Mouse (Mus musculus): ENCODE results near the gene Itgav. TPM values are rescaled to one million over a fixed set of nuclear protein-coding genes. Genes with fewer than 3 reads are reported as not detected.
"Not testable (repeated sequence)": the region's sequence is repeated elsewhere in the genome, so short reads cannot be mapped to it uniquely, and the experiment has no call there.

Gene Itgav
- polyA plus RNA-seq, 1 experiment from 2014 or later: 23.0 TPM

DNA sequence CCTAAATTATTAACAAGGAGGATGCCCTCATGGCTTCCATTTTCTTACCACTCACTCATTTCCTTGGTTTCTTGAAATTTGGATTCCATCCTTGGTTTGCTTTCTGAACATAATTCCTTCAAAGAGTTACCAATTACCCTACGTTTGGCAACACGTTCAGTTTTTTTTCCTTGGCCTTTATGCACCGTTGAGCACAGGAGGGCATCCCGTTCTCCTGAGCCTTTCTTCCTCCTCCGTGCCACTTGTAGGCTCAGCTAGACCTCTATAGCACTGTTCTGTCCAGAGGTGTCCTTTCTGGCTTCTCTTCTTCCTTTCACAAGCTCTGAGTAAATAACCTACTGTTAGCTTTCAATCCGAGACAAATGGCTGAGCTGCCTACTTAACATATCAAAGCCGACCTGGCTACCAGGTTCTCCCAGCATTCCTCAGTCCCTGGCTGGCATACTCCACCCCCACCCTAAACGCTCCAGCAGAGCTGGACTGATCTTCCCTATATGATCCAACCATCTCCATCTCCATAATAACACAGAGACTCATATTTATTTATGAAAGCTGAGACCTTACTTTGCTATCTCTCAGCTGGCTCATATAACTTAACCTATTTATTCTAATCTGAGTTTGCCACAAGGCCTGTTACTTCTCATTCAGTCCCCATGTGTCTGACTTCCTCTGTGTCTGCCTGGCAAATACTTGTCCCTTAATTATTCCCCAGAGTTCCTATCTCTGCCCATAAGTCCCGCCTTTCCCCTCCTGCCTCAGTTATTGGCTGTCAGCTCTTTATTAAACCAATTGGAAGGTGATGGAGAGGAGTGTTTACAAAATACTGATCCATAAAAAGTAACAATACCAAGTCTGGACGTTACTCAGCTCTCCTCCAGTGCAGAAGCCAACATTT is 31.3 kb upstream of the Itgav start:
- Histone ChIP-seq H3K9me3 (peaks cover 5% of the 10 kb centered on the region; the same call in 1 of the 2 replicates), H3K4me1 (replicated peaks) (peaks cover 13% of the 10 kb centered on the region), H3K9ac (replicated peaks) (no peak overlapping the region), H3K27me3 (no peaks in the 10 kb centered on the region), H3K4me2 (replicated peaks) (no peak overlapping the region), H3K36me3 (peaks cover 3% of the 10 kb centered on the region; the same call in 1 of the 2 replicates), H3K4me3 (replicated peaks) (no peak overlapping the region), H3K27ac (no peak overlapping the region)
- ATAC-seq: peak; percentile 68
- 20% methylated on average over 10 of the region's 10 CpGs for WGBS

- Histone ChIP-seq H3K27ac (no peak overlapping the region), H3K36me3 (no peaks in the 10 kb centered on the region), H3K27me3 (no peaks in the 10 kb centered on the region), H3K4me3 (replicated peaks) (no peak overlapping the region), H3K4me1 (replicated peaks) (peaks cover 13% of the 10 kb centered on the region), H3K9ac (replicated peaks) (no peak overlapping the region), H3K9me3 (no peaks in the 10 kb centered on the region), H3K4me2 (replicated peaks) (no peak overlapping the region)
- peak; percentile 28; the same call in 1 of the 2 replicates for ATAC-seq
- WGBS: 85% methylated on average over 7 of the region's 7 CpGs
These were observed 30.1 kb upstream of the Itgav start for GRCm38 (mm10) chr2:83694061-83694460.

DNA sequence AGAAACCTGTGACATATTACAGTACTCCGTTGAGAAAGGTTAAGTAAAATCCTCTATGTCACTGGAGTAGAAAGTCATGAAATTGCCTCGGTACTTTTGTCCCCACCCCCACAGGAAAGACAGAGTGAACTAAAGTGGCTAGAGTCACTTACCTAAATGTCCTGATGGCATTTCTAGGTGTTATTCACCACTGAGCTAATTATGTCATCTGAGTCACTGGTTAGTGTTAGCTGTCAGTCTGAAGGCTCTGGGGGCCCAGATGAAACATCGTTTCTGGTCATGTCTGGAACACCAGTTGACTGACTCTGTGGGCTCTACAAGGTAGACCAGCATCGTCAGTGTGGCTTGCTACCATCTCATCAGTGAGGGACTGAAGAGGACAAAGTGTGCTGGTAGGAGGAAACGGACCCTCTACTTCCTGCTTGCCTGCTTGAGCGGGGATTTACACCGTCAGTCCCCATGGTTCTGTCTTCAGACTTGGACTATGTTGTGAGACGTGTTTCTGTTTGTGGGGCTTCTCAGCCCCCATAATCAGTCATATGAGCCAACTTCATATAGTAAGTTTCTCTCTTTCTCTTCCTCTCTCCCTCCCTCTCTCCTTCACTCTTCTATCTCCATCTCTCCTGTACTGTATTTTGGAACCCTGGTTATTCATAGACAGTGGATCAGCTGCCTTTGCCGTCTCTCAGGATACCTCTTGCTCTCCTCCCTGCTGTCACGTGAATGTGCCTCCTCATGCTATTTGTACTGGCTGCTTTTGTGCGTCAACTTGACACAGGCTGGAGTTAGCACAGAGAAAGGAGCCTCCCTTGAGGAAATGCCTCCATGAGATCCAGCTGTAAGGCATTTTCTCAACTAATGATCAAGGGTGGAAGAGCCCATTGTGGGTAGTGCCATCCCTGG is 28.6 kb upstream of the Itgav start:
- ATAC-seq: no peak
- 83% methylated on average over 11 of the region's 11 CpGs for WGBS
- Histone ChIP-seq H3K9me3 (no peaks in the 10 kb centered on the region), H3K4me1 (replicated peaks) (peaks cover 13% of the 10 kb centered on the region), H3K27ac (no peak overlapping the region), H3K36me3 (no peaks in the 10 kb centered on the region), H3K9ac (replicated peaks) (no peak overlapping the region), H3K27me3 (no peaks in the 10 kb centered on the region), H3K4me3 (replicated peaks) (no peak overlapping the region), H3K4me2 (replicated peaks) (no peak overlapping the region)

GRCm38 (mm10) chr2:83698484-83698883 is 25.7 kb upstream of the Itgav start:
- Histone ChIP-seq H3K4me1 (replicated peaks) (no peaks in the 10 kb centered on the region), H3K36me3 (no peaks in the 10 kb centered on the region), H3K4me2 (replicated peaks) (no peak overlapping the region), H3K27ac (no peak overlapping the region), H3K4me3 (replicated peaks) (no peak overlapping the region), H3K9ac (replicated peaks) (no peak overlapping the region), H3K9me3 (no peaks in the 10 kb centered on the region), H3K27me3 (no peaks in the 10 kb centered on the region)
- WGBS: 69% methylated on average over 1 of the region's 1 CpGs
- no peak for ATAC-seq

- Histone ChIP-seq H3K27me3 (no peaks in the 10 kb centered on the region), H3K9me3 (no peaks in the 10 kb centered on the region), H3K4me2 (replicated peaks) (no peak overlapping the region), H3K4me1 (replicated peaks) (no peaks in the 10 kb centered on the region), H3K27ac (no peak overlapping the region), H3K36me3 (no peaks in the 10 kb centered on the region), H3K9ac (replicated peaks) (no peak overlapping the region), H3K4me3 (replicated peaks) (no peak overlapping the region)
- no peak for ATAC-seq
- 46% methylated on average over 1 of the region's 1 CpGs for WGBS
These were observed 24.9 kb upstream of the Itgav start for GRCm38 (mm10) chr2:83699324-83699723.

- no peaks in the 10 kb centered on the region for H3K36me3 ChIP-seq
- no peaks in the 10 kb centered on the region for H3K9me3 ChIP-seq
- no peak for ATAC-seq
- no peak overlapping the region for H3K27ac ChIP-seq
- no peak overlapping the region for H3K9ac ChIP-seq (replicated peaks)
- H3K4me2 ChIP-seq (replicated peaks): no peak overlapping the region
- no peak overlapping the region for H3K4me3 ChIP-seq (replicated peaks)
- WGBS: 83% methylated on average over 4 of the region's 4 CpGs
- no peaks in the 10 kb centered on the region for H3K4me1 ChIP-seq (replicated peaks)
- no peaks in the 10 kb centered on the region for H3K27me3 ChIP-seq
These were observed 23.5 kb upstream of the Itgav start for GRCm38 (mm10) chr2:83700667-83701066.

DNA sequence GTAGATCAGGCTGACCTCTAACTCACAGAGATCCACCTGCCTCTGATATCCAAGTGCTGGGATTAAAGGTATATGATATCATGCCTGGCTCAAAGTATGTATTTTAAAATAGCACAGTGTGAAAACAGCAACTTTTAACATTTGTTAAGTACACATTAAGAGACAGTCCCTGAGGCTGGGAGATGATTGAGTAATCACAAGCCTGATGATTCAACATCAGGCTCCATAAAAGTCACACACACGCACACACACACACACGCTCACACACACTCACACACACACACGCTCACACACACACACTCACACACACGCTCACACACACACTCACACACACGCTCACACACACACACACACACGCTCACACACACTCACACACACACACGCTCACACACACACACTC is 21.8 kb upstream of the Itgav start:
- Histone ChIP-seq H3K9ac (replicated peaks) (no peak overlapping the region), H3K36me3 (no peaks in the 10 kb centered on the region), H3K4me2 (replicated peaks) (no peak overlapping the region), H3K27me3 (no peaks in the 10 kb centered on the region), H3K27ac (no peak overlapping the region), H3K9me3 (no peaks in the 10 kb centered on the region), H3K4me1 (replicated peaks) (no peaks in the 10 kb centered on the region), H3K4me3 (replicated peaks) (no peak overlapping the region)
- WGBS: 93% methylated on average over 6 of the region's 7 CpGs
- no peak for ATAC-seq

DNA sequence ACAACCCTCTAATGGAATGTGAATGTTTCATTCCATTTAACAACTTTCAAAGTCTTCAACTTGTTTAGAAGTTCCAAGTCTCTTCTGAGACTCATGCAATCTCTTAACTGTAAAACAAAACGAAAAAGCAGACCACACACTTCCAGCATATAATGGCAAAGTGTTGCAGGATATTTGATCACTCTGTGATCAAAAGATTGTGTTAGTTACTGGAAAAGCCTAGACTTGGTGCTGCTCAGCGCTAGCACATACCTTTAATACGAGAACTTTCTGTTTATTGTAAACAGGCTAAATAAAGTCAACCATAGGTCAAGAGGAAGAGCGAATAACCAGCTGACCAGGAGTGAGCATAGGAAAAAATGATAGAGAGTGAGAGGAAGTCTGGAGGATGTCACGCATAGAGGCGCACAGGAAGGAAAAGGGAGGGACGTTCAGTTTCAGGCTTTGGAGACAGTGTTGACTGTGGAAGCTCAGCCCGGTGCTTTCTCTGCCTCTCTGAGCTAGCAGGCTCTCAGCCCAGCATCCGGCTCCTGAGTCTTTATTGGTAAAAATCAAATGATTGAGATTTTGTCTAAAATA is 18.5 kb upstream of the Itgav start:
- no peak overlapping the region for H3K9ac ChIP-seq (replicated peaks)
- H3K4me2 ChIP-seq (replicated peaks): no peak overlapping the region
- H3K27ac ChIP-seq: no peak overlapping the region
- no peak for ATAC-seq
- H3K27me3 ChIP-seq: no peaks in the 10 kb centered on the region
- no peak overlapping the region for H3K4me3 ChIP-seq (replicated peaks)
- WGBS: 87% methylated on average over 9 of the region's 9 CpGs
- H3K36me3 ChIP-seq: no peaks in the 10 kb centered on the region
- no peaks in the 10 kb centered on the region for H3K9me3 ChIP-seq
- H3K4me1 ChIP-seq (replicated peaks): no peaks in the 10 kb centered on the region

DNA sequence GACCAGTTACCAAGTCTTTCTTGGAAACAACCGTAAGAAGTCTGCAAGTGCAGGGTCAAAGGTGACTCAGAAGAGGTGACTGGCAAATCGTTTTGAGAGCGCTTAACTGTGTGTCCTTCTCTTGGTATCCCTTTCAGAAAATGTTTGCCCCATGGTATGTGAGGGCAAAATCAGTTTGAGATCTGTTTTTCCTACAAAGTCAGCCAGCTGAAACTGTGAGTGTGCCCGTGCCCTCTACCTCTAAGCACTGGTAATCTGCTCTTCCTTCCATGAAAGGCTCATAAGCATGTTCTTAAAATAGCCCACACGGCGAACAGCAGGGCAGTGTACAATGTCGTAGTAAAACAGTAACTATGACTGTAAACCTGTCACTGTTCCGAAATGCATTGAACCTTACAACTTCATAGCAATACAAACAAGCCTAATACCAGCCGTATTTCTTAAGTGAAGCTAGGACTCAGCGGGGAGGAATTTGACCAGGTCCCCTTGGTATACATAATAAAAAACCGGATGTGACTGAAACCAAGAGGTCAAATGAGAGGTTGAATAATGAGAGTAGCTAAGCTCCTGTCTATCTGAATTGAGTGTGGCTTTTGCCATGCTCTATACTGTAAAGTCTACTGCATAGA is 14.2 kb upstream of the Itgav start:
- no peak overlapping the region for H3K4me2 ChIP-seq (replicated peaks)
- no peaks in the 10 kb centered on the region for H3K36me3 ChIP-seq
- ATAC-seq: no peak
- WGBS: 82% methylated on average over 11 of the region's 11 CpGs
- H3K9ac ChIP-seq (replicated peaks): no peak overlapping the region
- no peak overlapping the region for H3K27ac ChIP-seq
- no peaks in the 10 kb centered on the region for H3K4me1 ChIP-seq (replicated peaks)
- H3K4me3 ChIP-seq (replicated peaks): no peak overlapping the region
- H3K9me3 ChIP-seq: no peaks in the 10 kb centered on the region
- no peaks in the 10 kb centered on the region for H3K27me3 ChIP-seq

- not testable (repeated sequence) for H3K4me3 ChIP-seq (replicated peaks); H3K4me1 ChIP-seq (replicated peaks); H3K27me3 ChIP-seq; H3K4me2 ChIP-seq (replicated peaks); H3K27ac ChIP-seq; ATAC-seq; H3K9me3 ChIP-seq; H3K9ac ChIP-seq (replicated peaks); H3K36me3 ChIP-seq
- WGBS: 65% methylated on average over 7 of the region's 7 CpGs
These were observed 10.9 kb upstream of the Itgav start for GRCm38 (mm10) chr2:83713281-83713680.

DNA sequence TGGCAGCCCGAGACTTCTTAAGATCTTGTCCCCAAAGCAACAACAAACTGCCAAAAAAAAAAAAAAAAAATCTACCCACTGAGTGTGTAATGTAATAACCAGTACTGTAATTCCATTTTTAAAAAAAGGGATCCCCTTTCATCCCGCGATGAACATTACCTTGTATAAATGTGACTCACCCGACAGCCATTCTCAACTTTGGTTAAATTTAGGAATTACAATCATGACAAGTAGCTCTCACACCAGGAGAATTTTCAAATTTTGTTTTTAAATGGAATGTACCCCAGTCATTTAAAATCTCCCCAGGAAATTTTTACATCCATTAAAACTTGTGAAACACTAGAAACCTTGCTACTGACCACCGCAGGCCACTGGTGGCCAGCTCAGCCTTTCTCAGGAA is 10.3 kb upstream of the Itgav start:
- H3K27ac ChIP-seq: no peak overlapping the region
- no peak for ATAC-seq
- 91% methylated on average over 5 of the region's 5 CpGs for WGBS

More for the DNA sequence above, 10.3 kb upstream of the Itgav start:
- H3K4me1 ChIP-seq (replicated peaks): no peaks in the 10 kb centered on the region
- no peak overlapping the region for H3K9ac ChIP-seq (replicated peaks)
- H3K4me2 ChIP-seq (replicated peaks): no peak overlapping the region
- no peaks in the 10 kb centered on the region for H3K27me3 ChIP-seq
- no peaks in the 10 kb centered on the region for H3K9me3 ChIP-seq
- no peaks in the 10 kb centered on the region for H3K36me3 ChIP-seq
- no peak overlapping the region for H3K4me3 ChIP-seq (replicated peaks)
